Mouse (Mus musculus) CH12.LX (cell line): ENCODE data around the gene Msmb. TPM values are rescaled to one million over a fixed set of nuclear protein-coding genes. Genes with fewer than 3 reads are reported as not detected.

Experiments used
- DNase-seq: peaks from one replicate; pipeline ENCODE4 v3.0.0-alpha.2; 2013; ENCODE audit errors: extremely low read depth
- H3K27ac ChIP-seq: 2 replicates; pipeline ENCODE4 v1.5.1; 2012; ENCODE audit warnings: low read depth, mild to moderate bottlenecking, control low read depth, moderate library complexity; ENCODE audit not compliant: insufficient read depth
- H3K27me3 ChIP-seq: replicated peaks from 2 replicates; pipeline ENCODE3; 2012; ENCODE audit warnings: inconsistent platforms
- H3K36me3 ChIP-seq, 2 experiments: replicated peaks in 1 of 2; 2 replicates each; pipeline versions ENCODE3 to v1.6.1; 2012; ENCODE audit warnings: inconsistent platforms in 1 of 2, low read length in 1 of 2, mild to moderate bottlenecking in 1 of 2, mixed read lengths in 1 of 2, moderate library complexity in 1 of 2; ENCODE audit not compliant: control insufficient read depth in 1 of 2, insufficient read depth in 1 of 2
- H3K4me1 ChIP-seq, 2 experiments: 2 replicates each; pipeline ENCODE4 v1.6.1; 2012; ENCODE audit warnings: inconsistent platforms in 1 of 2, moderate library complexity in 1 of 2; ENCODE audit not compliant: insufficient read depth in 2 of 2, control insufficient read depth in 1 of 2
- H3K4me2 ChIP-seq: 2 replicates; pipeline ENCODE4 v1.6.1; 2012; ENCODE audit warnings: low read depth, mild to moderate bottlenecking, control low read depth; ENCODE audit not compliant: poor library complexity, insufficient read depth, severe bottlenecking
- H3K4me3 ChIP-seq, 3 experiments: fragments of 150-350 bp in 1 of 3; sonication (generic) in 1 of 3; replicated peaks in 1 of 3; 2 replicates each; pipeline versions ENCODE3 to v1.5.1; 2011 to 2012; ENCODE audit warnings: low read depth in 2 of 3, low read length in 2 of 3, mild to moderate bottlenecking in 2 of 3, moderate library complexity in 2 of 3, control low read depth in 1 of 3, improper control_type of control experiment in 1 of 3, inconsistent platforms in 1 of 3, mixed read lengths in 1 of 3; ENCODE audit not compliant: poor library complexity in 1 of 3
- H3K79me2 ChIP-seq: replicated peaks from 2 replicates; pipeline ENCODE4 v1.6.1; 2012; ENCODE audit warnings: mild to moderate bottlenecking, moderate library complexity; ENCODE audit not compliant: control insufficient read depth, poor library complexity, insufficient read depth, severe bottlenecking; ENCODE audit errors: extremely low read depth
- H3K9ac ChIP-seq: 2 replicates; pipeline ENCODE4 v1.6.1; 2012; ENCODE audit warnings: low read depth, mild to moderate bottlenecking, control low read depth, moderate library complexity; ENCODE audit not compliant: insufficient read depth
- H3K9me3 ChIP-seq: replicated peaks from 2 replicates; pipeline ENCODE3; 2012; ENCODE audit warnings: low read length, inconsistent platforms, mixed read lengths
- BHLHE40 ChIP-seq: IDR thresholded peaks from 2 replicates; pipeline ENCODE4 v1.6.1; 2011; ENCODE audit warnings: mild to moderate bottlenecking, low read depth, low read length, improper control_type of control experiment
- CHD1 ChIP-seq: IDR thresholded peaks from 2 replicates; pipeline ENCODE4 v1.6.1; 2012; ENCODE audit warnings: low read depth, low read length, improper control_type of control experiment, inconsistent platforms
- CHD2 ChIP-seq: IDR thresholded peaks from 2 replicates; pipeline ENCODE4 v1.6.1; 2011; ENCODE audit warnings: low read length, improper control_type of control experiment
- E2F4 ChIP-seq: IDR thresholded peaks from 2 replicates; pipeline ENCODE4 v1.6.1; 2011; ENCODE audit warnings: low read depth, low read length, improper control_type of control experiment; ENCODE audit not compliant: insufficient replicate concordance
- ETS1 ChIP-seq: conservative IDR thresholded peaks from 2 replicates; pipeline ENCODE4 v1.6.1; 2012; ENCODE audit warnings: low read depth, mild to moderate bottlenecking, inconsistent platforms, low read length, improper control_type of control experiment, moderate library complexity
- GABPA ChIP-seq: IDR thresholded peaks from 2 replicates; pipeline ENCODE4 v1.6.1; 2012; ENCODE audit warnings: low read depth, low read length, improper control_type of control experiment, inconsistent platforms; ENCODE audit not compliant: insufficient replicate concordance
- HCFC1 ChIP-seq: IDR thresholded peaks from 2 replicates; pipeline ENCODE4 v1.6.1; 2012; ENCODE audit warnings: low read depth, mild to moderate bottlenecking, inconsistent platforms, low read length, improper control_type of control experiment
- IRF4 ChIP-seq: IDR thresholded peaks from 2 replicates; pipeline ENCODE4 v1.6.1; 2014; ENCODE audit warnings: low read depth, mild to moderate bottlenecking, inconsistent platforms, low read length, improper control_type of control experiment
- JUN ChIP-seq: IDR thresholded peaks from 2 replicates; pipeline ENCODE4 v1.6.1; 2011; ENCODE audit warnings: low read depth, mild to moderate bottlenecking, low read length, improper control_type of control experiment, moderate library complexity; ENCODE audit not compliant: insufficient read depth
- JUND ChIP-seq: conservative IDR thresholded peaks from 2 replicates; pipeline ENCODE4 v1.6.1; 2011; ENCODE audit warnings: low read depth, low read length, improper control_type of control experiment
- MEF2A ChIP-seq: IDR thresholded peaks from 2 replicates; pipeline ENCODE4 v1.6.1; 2014; ENCODE audit warnings: low read depth, mild to moderate bottlenecking, inconsistent platforms, low read length, improper control_type of control experiment, borderline replicate concordance
- POLR2A ChIP-seq: IDR thresholded peaks from 2 replicates; pipeline ENCODE4 v1.6.1; 2011; ENCODE audit warnings: low read depth, mild to moderate bottlenecking, improper control_type of control experiment, low read length
- RAD21 ChIP-seq: IDR thresholded peaks from 2 replicates; pipeline ENCODE4 v1.6.1; 2011; ENCODE audit warnings: low read depth, mild to moderate bottlenecking, low read length, improper control_type of control experiment, moderate library complexity
- RCOR1 ChIP-seq: conservative IDR thresholded peaks from 2 replicates; pipeline ENCODE4 v1.6.1; 2012; ENCODE audit warnings: low read depth, mild to moderate bottlenecking, inconsistent platforms, low read length, improper control_type of control experiment
- TCF12 ChIP-seq: IDR thresholded peaks from 2 replicates; pipeline ENCODE4 v1.6.1; 2014; ENCODE audit warnings: low read depth, mild to moderate bottlenecking, inconsistent platforms, low read length, improper control_type of control experiment
- UBTF ChIP-seq: IDR thresholded peaks from 2 replicates; pipeline ENCODE4 v1.6.1; 2012; ENCODE audit warnings: low read depth, mild to moderate bottlenecking, inconsistent platforms, low read length, improper control_type of control experiment, moderate library complexity
- USF1 ChIP-seq: IDR thresholded peaks from 2 replicates; pipeline ENCODE4 v1.6.1; 2014; ENCODE audit warnings: low read depth, mild to moderate bottlenecking, inconsistent platforms, low read length, improper control_type of control experiment
- USF2 ChIP-seq: conservative IDR thresholded peaks from 2 replicates; pipeline ENCODE4 v1.6.1; 2011; ENCODE audit warnings: low read depth, low read length, improper control_type of control experiment
- ZKSCAN1 ChIP-seq: IDR thresholded peaks from 2 replicates; pipeline ENCODE4 v1.6.1; 2012; ENCODE audit warnings: low read depth, inconsistent platforms, low read length, improper control_type of control experiment, borderline replicate concordance
- ZMIZ1 ChIP-seq: IDR thresholded peaks from 2 replicates; pipeline ENCODE4 v1.6.1; 2012; ENCODE audit warnings: low read depth, mild to moderate bottlenecking, inconsistent platforms, low read length, improper control_type of control experiment
- dilution Hi-C: fragments of 300-500 bp; cut with MboI; formaldehyde crosslinking; loops from 2 replicates; pipeline ENCODE4 v1.14.3; 2020; ENCODE audit warnings: low sequenced_read_pairs; ENCODE audit not compliant: extremely low pct_unique_long_range_greater_than_20kb, extremely low pct_ligation_motif_present
- in situ Hi-C: fragments of 300-500 bp; cut with MboI; formaldehyde crosslinking; loops from 3 replicates; pipeline ENCODE4 v1.14.3; 2019; ENCODE audit warnings: low sequenced_read_pairs, low pct_ligation_motif_present, low pct_unique_long_range_greater_than_20kb, mixed read lengths
- polyA plus RNA-seq: library from polyadenylated mRNA; unstranded; fragments of >175 nt; gene quantifications from 2 replicates; pipeline ENCODE4 v1.2.1, GENCODE M21; 2012; ENCODE audit warnings: low read depth; ENCODE audit not compliant: insufficient read length
- total RNA-seq, 2 experiments: library from RNA; depleted of rRNA; stranded (reverse); fragments of 300-350 nt in 1 of 2; fragments of >200 nt in 1 of 2; gene quantifications; 2 replicates each; pipeline ENCODE4 v1.2.3; 2012 to 2014

The Msmb gene
- total RNA-seq (2012; rRNA removed): not detected in 2 replicates
- total RNA-seq (2014; rRNA removed): not detected in 2 replicates
- not detected in 2 replicates for polyA plus RNA-seq

GRCm38 (mm10) chr14:32141723-32142122 lies at the start of gene Msmb:
Msmb (plus strand) TSS chr14:32142023.
- H3K4me1 ChIP-seq: peaks cover 3 to 7% of the 10 kb centered on the region in 2 experiments
- in situ Hi-C loops (no loop called here), dilution Hi-C loops (no loop called here)
- H3K27ac ChIP-seq: no peak within 1 kb of the TSS
- no peak for DNase-seq
- no peak within 1 kb of the TSS for H3K4me3 ChIP-seq
- H3K9ac ChIP-seq: no peak within 1 kb of the TSS
- H3K79me2 ChIP-seq: no peaks in the 10 kb centered on the region
- H3K4me2 ChIP-seq: no peak within 1 kb of the TSS
- H3K36me3 ChIP-seq: no peaks in the 10 kb centered on the region
- no peak for TF ChIP-seq E2F4
- no peak for TF ChIP-seq CHD1
- TF ChIP-seq IRF4: no peak
- no peak for TF ChIP-seq ZMIZ1
- TF ChIP-seq ETS1: no peak
- TF ChIP-seq BHLHE40: no peak
- TF ChIP-seq TCF12: no peak
- TF ChIP-seq HCFC1: no peak
- TF ChIP-seq RAD21: no peak
- TF ChIP-seq CHD2: no peak
- no peak for TF ChIP-seq JUN
- no peak for TF ChIP-seq USF2
- TF ChIP-seq USF1: no peak
- no peak for TF ChIP-seq MEF2A
- TF ChIP-seq ZKSCAN1: no peak
- no peak for TF ChIP-seq POLR2A
- H3K9me3 ChIP-seq: peaks cover 2% of the 10 kb centered on the region
- no peaks in the 10 kb centered on the region for H3K27me3 ChIP-seq

DNA sequence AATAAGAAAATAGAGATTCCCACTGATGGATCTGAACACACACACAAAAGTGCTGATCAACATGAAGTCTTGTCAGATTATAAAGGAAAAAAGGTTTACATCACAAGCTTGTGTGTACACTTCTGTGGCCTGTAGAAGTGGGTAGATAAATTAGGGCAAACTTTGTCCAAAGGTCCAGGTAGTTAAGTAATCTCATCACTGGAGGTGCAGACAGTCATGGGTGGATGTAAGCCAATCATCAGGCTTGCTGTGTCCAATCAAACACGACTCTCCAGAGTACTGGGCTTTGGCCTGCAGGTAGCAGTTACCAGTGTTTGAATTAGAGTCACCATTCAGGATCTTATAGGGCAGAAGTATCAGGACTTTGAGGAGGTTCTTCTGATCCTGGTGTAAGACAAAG lies 48.8 kb upstream of the Msmb start:
- H3K4me2 ChIP-seq: no peak overlapping the region
- DNase-seq: no peak
- no peak overlapping the region for H3K9ac ChIP-seq
- no peak overlapping the region for H3K27ac ChIP-seq
- in situ Hi-C loops: no loop called here
- no peak for TF ChIP-seq E2F4
- no peak for TF ChIP-seq MEF2A
- no peak for TF ChIP-seq UBTF
- TF ChIP-seq JUND: no peak
- no peak for TF ChIP-seq ZMIZ1
- no peak for TF ChIP-seq GABPA
- TF ChIP-seq RCOR1: no peak
- TF ChIP-seq POLR2A: no peak
- TF ChIP-seq, all 38 proteins: peak for 0
- Histone ChIP-seq H3K79me2 (peaks cover 14% of the 10 kb centered on the region), H3K27me3 (no peaks in the 10 kb centered on the region), H3K36me3 (peaks cover 58 to 91% of the 10 kb centered on the region in 2 experiments), H3K4me1 (peaks cover 0 to 49% of the 10 kb centered on the region in 2 experiments; a peak in 2 of 4 replicates), H3K9me3 (no peaks in the 10 kb centered on the region), H3K4me3 (no peak overlapping the region)
- dilution Hi-C loops: no loop called here
